Mouse (Mus musculus) kidney, postnatal 0 days (tissue): ENCODE results near the gene E330009J07Rik. TPM values are rescaled to one million over a fixed set of nuclear protein-coding genes. Genes with fewer than 3 reads are reported as not detected.

Experiments
- ATAC-seq: fragments of 200-750 bp; cut with Nextera tagmentation; replicated peaks from 2 replicates; pipeline ENCODE4 v1.8.0; 2017; ENCODE audit warnings: low read depth, moderate number of reproducible peaks, moderate TSS enrichment, moderate library complexity; ENCODE audit not compliant: low FRiP score
- DNase-seq: peaks from one replicate; pipeline ENCODE4 v3.0.0-alpha.2; 2016; ENCODE audit warnings: low spot score
- H3K27ac ChIP-seq: fragments of 300-500 bp; sonication (generic); 2 replicates; pipeline ENCODE4 v1.5.1; 2014; ENCODE audit warnings: mild to moderate bottlenecking
- H3K27me3 ChIP-seq: fragments of 300-500 bp; sonication (generic); 2 replicates; pipeline ENCODE4 v1.6.1; 2014; ENCODE audit warnings: low read length, mixed read lengths; ENCODE audit not compliant: insufficient read depth
- H3K36me3 ChIP-seq: fragments of 300-500 bp; sonication (generic); 2 replicates; pipeline ENCODE4 v1.6.1; 2014; ENCODE audit warnings: low read length, mixed read lengths; ENCODE audit not compliant: insufficient read depth
- H3K4me1 ChIP-seq: fragments of 300-500 bp; sonication (generic); replicated peaks from 2 replicates; pipeline ENCODE4 v1.6.1; 2014; ENCODE audit warnings: antibody characterized with exemption, low read length, mixed read lengths; ENCODE audit not compliant: insufficient read depth
- H3K4me2 ChIP-seq: fragments of 300-500 bp; sonication (generic); 2 replicates; pipeline ENCODE4 v1.6.1; 2014; ENCODE audit warnings: mild to moderate bottlenecking, low read length, moderate library complexity, mixed read lengths
- H3K4me3 ChIP-seq: fragments of 300-500 bp; sonication (generic); replicated peaks from 2 replicates; pipeline ENCODE4 v1.5.1; 2014; ENCODE audit warnings: low read depth, low read length
- H3K9ac ChIP-seq: fragments of 300-500 bp; sonication (generic); 2 replicates; pipeline ENCODE4 v1.6.1; 2014; ENCODE audit warnings: low read depth, low read length
- H3K9me3 ChIP-seq: fragments of 300-500 bp; sonication (generic); replicated peaks from 2 replicates; pipeline ENCODE4 v1.6.1; 2016; ENCODE audit warnings: low read length, inconsistent platforms, mixed read lengths
- CTCF ChIP-seq: IDR thresholded peaks from 2 replicates; pipeline ENCODE4 v1.5.1; 2016; ENCODE audit warnings: antibody characterized with exemption, low read depth, mild to moderate bottlenecking, moderate library complexity
- WGBS: fragments of 180-500 bp; shearing (Covaris S2); extraction: QIAGEN DNeasy Blood & Tissue Kit; methylation state at CpG from one replicate; pipeline ENCODE4 v1.1.7; 2014; 5-methylcytosine and 5-hydroxymethylcytosine counted together
- polyA plus RNA-seq: library from polyadenylated mRNA; unstranded; fragments of >200 nt; fragmentation: Nextera tagmentation; extraction: Ambion mirVana; gene quantifications from 2 replicates; pipeline ENCODE4 v1.2.1, GENCODE M21; 2015

The E330009J07Rik gene
- polyA plus RNA-seq, 1 experiment from 2014 or later: 6.9 TPM

GRCm38 (mm10) chr6:40381908-40382307 lies 54.0 kb downstream of the E330009J07Rik start:
- peak overlapping the region; percentile 36; the same call in 1 of the 2 replicates for H3K27ac ChIP-seq
- H3K27me3 ChIP-seq: no peaks in the 10 kb centered on the region
- TF ChIP-seq CTCF: no peak
- no peaks in the 10 kb centered on the region for H3K9me3 ChIP-seq
- DNase-seq (peak; percentile 58), ATAC-seq (no peak; the same call in 1 of the 2 replicates)
- no peak overlapping the region for H3K4me3 ChIP-seq
- 41% methylated on average over 4 of the region's 4 CpGs for WGBS
- 0 out of 2 replicates have a peak, but pooled peaks cover 4% of the 10 kb centered on the region for H3K36me3 ChIP-seq
- H3K9ac ChIP-seq: no peak overlapping the region
- H3K4me1 ChIP-seq: no peaks in the 10 kb centered on the region
- no peak overlapping the region for H3K4me2 ChIP-seq

- H3K9ac ChIP-seq: no peak overlapping the region
- no peak for DNase-seq
- 0 out of 2 replicates have a peak, but pooled peaks cover 3% of the 10 kb centered on the region for H3K36me3 ChIP-seq
- no peaks in the 10 kb centered on the region for H3K27me3 ChIP-seq
- no peak overlapping the region for H3K27ac ChIP-seq
- TF ChIP-seq CTCF: no peak
- H3K4me3 ChIP-seq: no peak overlapping the region
- no peak overlapping the region for H3K4me2 ChIP-seq
- H3K9me3 ChIP-seq: no peaks in the 10 kb centered on the region
- WGBS: 86% methylated on average over 3 of the region's 3 CpGs
- ATAC-seq: no peak
- no peaks in the 10 kb centered on the region for H3K4me1 ChIP-seq
These were observed 55.8 kb downstream of the E330009J07Rik start for GRCm38 (mm10) chr6:40380181-40380580.

GRCm38 (mm10) chr6:40371031-40371430 lies 64.9 kb downstream of the E330009J07Rik start:
- ATAC-seq: no peak
- DNase-seq: no peak
- WGBS: 93% methylated on average over 6 of the region's 6 CpGs

GRCm38 (mm10) chr6:40353360-40353759 lies 82.6 kb downstream of the E330009J07Rik start:
- peak; percentile 32 for TF ChIP-seq CTCF
- no peak overlapping the region for H3K27ac ChIP-seq
- no peaks in the 10 kb centered on the region for H3K4me1 ChIP-seq
- DNase-seq: no peak
- peaks cover 3% of the 10 kb centered on the region; the same call in 1 of the 2 replicates for H3K36me3 ChIP-seq
- H3K9ac ChIP-seq: no peak overlapping the region
- no peaks in the 10 kb centered on the region for H3K9me3 ChIP-seq
- H3K4me3 ChIP-seq: no peak overlapping the region
- H3K4me2 ChIP-seq: no peak overlapping the region
- H3K27me3 ChIP-seq: no peaks in the 10 kb centered on the region
- WGBS: 92% methylated on average over 7 of the region's 7 CpGs
- no peak for ATAC-seq

More at GRCm38 (mm10) chr6:40371031-40371430, 64.9 kb downstream of the E330009J07Rik start:
- peaks cover 14% of the 10 kb centered on the region for H3K36me3 ChIP-seq
- H3K4me3 ChIP-seq: no peak overlapping the region
- H3K4me1 ChIP-seq: no peaks in the 10 kb centered on the region
- H3K4me2 ChIP-seq: no peak overlapping the region
- no peak overlapping the region for H3K9ac ChIP-seq
- H3K9me3 ChIP-seq: no peaks in the 10 kb centered on the region
- no peak for TF ChIP-seq CTCF
- no peaks in the 10 kb centered on the region for H3K27me3 ChIP-seq
- no peak overlapping the region for H3K27ac ChIP-seq

Other genes starting within 250 kb of the E330009J07Rik start
- 32.0 and 36.4 TPM in 2 replicates for gene Agk, start 111.0 kb downstream of the E330009J07Rik start, polyA plus RNA-seq
- gene Wee2, start 3.0 kb upstream of the E330009J07Rik start, polyA plus RNA-seq: 0.04 TPM in 1 of 2 replicates, not detected in the other
- gene Ssbp1, start 35.2 kb upstream of the E330009J07Rik start, polyA plus RNA-seq: 184 and 196 TPM in 2 replicates
- not detected in 2 replicates for gene Tas2r137, start 55.1 kb upstream of the E330009J07Rik start, polyA plus RNA-seq
- gene Tas2r108, start 57.4 kb upstream of the E330009J07Rik start, polyA plus RNA-seq: not detected in 2 replicates
- gene Prss37, start 83.4 kb upstream of the E330009J07Rik start, polyA plus RNA-seq: not detected in 2 replicates
- 0.03 and 0.12 TPM in 2 replicates for gene Olfr461, start 118.9 kb upstream of the E330009J07Rik start, polyA plus RNA-seq
- gene Olfr460, start 133.4 kb upstream of the E330009J07Rik start, polyA plus RNA-seq: not detected in 2 replicates
- 0.42 and 0.84 TPM in 2 replicates for gene Clec5a, start 149.7 kb upstream of the E330009J07Rik start, polyA plus RNA-seq
- not detected in 2 replicates for gene Tas2r138, start 177.2 kb upstream of the E330009J07Rik start, polyA plus RNA-seq
- gene Mgam, start 192.7 kb upstream of the E330009J07Rik start, polyA plus RNA-seq: 2.3 and 3.3 TPM in 2 replicates